Mouse (Mus musculus) right cerebral cortex, postnatal 10 days (tissue): ENCODE measurements around the gene Acer3.

ENCODE experiments used
- DNase-seq, 2 experiments: peaks; one replicate each; pipeline ENCODE4 v3.0.0; 2021; ENCODE audit warnings: low spot score in 2 of 2

Gene Acer3

DNA sequence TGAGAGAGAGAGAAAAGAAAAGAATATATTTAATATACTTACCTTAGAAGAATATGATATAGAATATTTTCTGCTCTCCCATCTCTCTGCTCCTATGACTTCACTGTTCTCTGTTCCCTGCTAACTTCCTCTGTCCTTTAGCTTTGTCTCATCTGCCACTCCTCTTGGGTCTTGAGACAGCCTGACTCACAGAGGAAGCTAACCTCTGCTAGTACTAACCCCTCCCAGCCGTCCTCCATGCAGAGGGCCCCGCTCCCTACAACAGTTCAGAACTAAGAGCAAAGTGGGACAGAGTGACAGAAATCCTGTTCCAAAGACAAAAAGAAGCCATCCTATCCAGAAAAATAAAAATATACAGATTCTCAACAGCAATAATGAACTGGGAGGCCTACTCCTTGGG is at the start of gene Acer3:
Gene Acer3, minus strand, starts transcription at position 126 of the 400 bp plus-strand sequence.
- no peak for DNase-seq

DNA sequence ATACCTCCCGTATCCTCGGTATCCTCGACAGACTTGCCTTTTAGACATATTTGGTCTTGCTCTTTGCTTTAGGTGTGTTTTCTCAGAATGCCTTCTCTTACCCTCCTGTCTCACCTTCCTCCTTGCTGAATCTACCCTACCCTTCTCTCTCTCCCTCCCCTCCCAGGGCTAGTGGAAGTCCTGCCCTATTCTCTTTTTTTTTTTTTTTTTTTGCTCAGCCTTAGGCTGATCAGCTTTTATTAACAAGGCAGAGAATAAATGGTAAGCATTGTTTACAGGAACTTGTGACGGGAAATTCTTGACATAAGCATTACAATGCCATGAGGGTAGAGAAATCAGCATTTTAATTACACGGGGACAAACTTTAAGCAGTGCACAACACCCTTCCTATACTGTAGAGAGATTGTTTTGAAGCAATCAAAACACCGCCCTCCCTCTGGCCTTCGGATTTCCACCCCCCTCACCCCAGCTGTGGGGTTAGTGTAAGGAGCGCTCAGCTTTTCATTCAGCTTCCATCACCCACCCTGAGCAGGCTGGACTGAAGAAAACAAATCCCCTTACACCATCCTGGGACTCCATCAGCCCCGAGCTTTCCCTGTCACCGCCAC is 48.9 kb upstream of the Acer3 start:
- DNase-seq, result no peak

DNA sequence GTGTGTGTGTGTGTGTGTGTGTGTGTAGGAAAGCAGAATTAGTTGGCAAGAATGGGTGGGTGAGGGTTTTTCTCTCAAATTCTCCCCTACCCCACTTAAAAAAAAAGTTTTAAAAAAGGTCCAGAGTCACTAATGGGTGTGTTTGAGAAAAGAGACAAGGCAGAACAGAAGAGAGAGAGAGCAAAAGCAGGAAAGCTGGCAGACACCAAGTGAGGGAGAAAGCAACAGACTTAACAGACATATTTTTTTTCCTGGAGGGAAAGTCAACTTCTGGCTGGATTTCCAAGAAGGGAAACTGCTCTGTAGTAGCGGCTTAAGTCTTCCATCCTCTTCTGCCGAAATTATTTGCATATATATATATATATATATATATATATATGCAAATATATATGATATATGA is 40.7 kb upstream of the Acer3 start:
- no peak for DNase-seq

DNA sequence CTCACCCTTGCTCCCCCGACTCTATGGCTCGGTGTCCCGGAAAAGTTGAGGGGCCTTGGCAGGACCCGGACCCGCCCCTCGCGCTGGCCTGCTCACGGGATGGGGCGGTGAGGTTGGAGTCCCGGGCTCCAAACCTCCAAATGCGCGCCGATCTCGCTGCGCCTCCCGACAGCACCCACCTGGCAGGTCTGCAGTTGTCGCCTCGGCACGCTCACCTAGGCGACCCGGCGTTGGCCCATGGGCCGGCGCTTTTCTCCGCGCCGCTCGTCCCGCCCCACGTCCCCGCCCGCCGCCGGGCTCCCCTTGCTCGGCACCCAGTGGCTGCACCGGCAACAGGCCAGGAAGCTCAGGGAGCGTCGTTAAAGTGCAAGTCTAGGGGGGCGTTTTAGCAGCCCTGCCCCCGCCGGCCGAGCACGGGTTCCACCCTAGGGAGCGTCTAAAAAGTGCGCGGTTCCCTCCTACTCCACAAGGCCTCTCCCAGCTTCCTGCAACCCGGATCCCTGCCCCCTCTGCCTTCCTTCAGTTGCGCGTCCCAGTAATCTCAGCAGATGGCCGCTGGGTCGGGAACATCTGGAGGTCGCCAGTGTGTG is 40.1 kb upstream of the Acer3 start, which contains the start of gene Tsku:
Gene Tsku, minus strand, starts transcription at position 266 of the 590 bp plus-strand sequence.
- peak; percentile 92 for DNase-seq

DNA sequence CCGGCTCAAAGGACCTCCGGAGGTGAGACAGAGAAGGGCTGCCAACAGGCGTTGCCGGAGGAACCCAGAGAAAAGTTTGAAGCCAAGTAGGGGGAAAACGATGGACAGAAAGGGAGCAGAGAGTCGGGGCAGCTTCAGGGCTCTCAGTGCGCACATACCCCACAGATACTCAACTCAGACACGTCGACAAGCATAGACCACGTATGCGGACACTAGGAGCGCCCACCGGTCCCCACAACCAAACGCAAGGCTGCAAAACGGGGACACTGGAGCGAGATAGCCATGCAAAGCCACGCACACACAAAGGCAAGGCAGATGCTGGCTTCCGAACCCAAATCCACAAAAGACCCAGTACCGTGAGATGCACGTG is 39.6 kb upstream of the Acer3 start:
- DNase-seq, result no peak

DNA sequence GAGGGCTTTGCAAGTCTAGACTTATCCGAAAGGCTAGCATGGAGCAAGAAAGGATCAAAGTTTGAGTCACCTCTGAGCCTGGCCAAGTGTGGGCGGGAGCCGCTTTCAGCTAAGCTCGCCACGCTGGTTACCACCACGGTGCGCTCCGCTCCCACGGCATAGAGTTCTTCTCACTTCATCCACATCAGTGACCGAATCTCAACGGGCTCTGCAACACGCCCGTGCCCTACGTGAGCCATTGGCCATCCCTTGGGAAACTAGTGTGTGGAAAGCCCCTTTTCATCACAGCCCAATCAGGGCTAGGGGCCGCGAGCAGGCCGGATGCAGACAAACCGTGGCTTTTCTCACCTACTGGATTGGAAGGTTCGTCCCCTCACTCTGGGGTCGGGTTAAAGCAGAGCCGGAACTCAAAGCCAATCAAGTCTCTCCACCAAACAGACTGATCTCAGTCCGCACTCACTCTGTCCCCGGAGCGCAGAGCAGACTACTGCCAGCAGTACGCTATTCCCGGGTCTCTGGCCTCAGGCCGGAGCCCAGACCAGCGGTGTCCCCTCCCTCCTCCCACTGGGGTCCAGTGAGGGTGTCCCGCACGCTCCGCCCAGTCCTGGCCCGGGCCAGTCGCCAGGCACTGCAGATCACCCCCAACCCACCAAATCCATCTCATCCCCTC is 39.1 kb upstream of the Acer3 start:
- peak; percentile 45 to 51 for DNase-seq

DNA sequence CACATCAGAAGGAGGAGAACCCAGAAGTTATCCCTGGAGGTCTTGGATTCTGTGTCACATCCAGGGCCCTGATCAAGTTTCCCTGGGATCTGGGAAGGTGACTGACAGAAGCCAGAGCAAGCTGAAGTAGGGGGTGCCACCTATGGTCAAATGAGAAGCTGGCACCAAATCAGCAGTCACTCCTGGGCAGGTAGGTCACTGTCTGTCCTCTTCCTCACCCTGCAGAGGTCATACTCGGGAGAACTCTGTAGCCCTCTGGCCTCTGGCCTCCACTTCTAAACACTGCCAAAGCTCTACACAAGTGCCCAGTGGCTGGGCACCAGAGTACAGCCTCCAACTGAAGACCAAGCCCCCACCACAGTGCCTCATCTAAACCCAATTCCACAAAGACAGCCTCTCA is 37.0 kb upstream of the Acer3 start:
- no peak for DNase-seq

DNA sequence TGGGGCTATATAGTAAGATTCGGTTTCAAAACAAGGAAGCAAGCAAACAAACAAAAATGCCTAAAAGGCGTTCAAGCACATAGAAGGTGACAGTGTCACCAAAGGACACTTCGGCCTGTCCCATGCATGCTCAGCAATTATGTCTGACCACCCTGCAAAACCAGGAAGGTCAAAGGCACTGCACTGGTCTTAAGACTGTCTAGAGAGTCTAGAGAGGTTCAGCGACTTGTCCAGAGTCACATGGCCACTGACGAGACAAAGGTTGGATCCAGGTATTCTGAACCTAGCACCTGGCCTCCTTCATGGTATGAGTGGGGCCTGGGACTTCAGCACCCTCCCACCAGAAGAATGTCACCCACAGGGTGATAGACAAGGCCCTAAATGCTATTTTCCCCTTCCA is 36.3 kb upstream of the Acer3 start:
- no peak for DNase-seq

DNA sequence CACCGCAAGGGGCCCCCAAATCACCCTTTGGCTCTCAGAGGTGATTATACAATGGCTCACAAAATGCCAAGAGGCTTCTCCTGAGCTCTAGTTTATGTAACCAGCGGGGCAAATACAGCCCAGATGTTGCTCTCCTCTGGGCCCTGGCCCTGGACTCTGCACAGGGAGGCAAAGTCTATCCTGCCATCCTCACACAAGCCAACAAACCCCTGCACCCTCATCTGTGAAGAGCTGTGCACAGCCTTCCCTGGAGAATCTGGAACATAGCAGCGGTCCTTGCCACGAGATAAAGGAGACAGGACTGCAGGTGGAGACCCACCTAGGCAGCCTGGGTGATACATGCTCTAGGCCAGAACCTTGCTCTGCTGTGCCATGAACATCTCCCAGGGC is 33.9 kb upstream of the Acer3 start:
- DNase-seq, result no peak

DNA sequence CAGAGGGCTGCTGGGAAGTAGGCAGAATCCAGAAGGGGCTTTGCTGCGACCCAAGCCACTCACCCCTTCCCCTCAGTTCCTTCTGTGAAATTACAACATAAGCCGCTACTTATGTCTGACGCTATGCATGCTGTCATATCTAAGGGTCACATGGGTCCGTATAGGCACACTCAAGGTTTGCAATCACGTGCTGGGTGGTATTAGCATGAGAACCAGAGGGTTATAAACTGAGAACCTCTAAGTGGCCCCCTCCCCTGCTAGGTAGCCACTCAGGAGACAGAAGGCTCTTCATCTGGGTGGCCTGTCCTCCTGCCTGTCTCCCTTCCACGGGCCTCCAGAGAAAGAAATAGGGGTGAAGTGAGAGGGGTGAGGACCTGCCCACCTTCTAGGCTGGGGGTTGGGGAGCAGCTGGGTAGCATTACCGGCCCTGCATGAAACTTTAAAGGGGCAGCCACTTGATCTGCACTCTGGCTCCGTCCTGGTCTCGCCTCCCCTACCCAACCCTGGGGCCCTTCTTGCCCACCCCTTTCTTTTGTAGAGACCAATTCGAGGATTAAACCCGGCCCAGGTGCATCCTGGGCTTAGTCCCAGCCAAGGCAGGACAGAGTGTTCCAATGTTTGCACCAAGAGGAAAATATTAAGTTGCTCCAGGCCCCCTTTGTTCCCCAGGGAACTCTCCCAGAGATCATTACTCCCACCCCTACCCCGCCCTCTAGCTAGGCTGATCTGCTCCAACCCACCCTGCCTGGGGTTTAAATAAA is 33.3 kb upstream of the Acer3 start:
- no peak for DNase-seq

DNA sequence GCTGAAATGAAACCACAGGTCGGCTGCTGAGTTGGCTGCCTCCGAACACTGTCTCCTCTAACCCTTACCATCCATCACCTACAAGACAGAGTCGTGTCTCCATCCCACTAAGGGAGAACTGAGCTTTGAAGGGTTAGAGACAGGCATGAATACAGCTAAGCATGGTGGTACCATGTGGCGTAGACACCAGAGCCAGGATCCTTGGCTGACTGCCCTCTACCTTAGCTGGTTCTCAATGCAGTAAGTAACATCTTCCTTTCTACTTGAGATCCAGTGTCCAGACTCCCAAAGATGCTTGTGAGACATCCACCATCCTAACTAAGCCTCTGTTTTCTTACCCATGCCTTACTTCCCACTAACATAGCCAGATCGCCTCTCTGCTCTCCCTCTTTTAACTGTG is 32.6 kb upstream of the Acer3 start:
- DNase-seq, result no peak

DNA sequence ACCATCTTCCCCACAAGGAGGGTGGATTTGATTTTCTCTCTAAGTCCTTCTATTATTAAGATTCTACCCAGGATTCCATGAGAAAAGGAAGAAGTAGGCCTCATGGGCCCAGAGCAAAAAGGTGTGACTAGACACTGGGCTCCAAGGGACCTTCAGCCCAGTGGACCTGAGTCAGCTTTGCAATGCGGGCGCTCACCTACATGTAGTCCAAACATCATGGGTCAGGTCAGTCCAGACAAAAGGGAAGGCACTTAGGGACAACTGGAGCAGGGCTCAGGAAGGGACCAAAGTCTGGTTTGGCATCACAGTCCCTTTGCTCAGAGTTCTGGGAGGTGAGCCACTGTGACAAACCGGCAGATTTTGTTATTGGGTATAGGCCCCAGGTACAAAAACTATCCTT is 30.5 kb upstream of the Acer3 start:
- no peak for DNase-seq

DNA sequence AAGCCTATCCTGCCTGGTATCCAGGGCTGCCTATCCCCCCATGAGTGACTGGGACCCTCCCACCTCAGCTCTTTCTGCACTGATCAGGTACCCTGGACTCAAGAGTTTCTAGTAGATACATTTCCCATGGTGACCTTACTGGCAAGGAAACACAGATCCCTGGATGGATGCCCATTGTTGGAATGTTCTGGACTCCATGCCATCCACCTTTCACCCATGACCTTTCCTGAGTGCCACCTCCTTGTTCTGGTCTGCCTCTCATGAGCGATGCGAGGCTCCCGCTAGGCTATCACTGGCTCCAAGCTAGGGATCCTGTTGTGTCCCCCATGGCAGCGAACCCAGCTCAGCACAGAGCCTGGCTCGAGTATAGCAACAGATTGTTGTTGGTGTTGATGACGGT is 28.8 kb upstream of the Acer3 start:
- DNase-seq, result no peak

DNA sequence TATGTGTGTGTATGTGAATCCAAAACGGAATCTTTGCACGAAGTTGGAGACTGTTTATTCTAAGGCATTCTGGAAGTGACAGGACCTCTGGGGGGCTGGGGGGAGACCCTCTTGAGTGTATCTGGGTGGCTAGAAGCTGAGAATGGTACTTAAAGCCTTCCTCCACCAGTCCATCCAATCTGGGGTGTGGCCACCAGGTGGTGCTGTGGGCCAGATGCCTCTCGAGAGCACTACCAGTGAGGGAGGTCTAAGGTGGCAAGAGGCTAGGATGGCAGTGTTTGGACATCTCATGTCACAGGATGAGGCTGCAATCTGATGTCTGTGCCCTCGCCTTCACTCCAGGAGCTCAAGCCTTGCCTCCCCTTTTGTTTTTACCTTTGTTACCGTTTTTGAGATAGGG is 28.1 kb upstream of the Acer3 start:
- DNase-seq, result peak; percentile 66 to 83

DNA sequence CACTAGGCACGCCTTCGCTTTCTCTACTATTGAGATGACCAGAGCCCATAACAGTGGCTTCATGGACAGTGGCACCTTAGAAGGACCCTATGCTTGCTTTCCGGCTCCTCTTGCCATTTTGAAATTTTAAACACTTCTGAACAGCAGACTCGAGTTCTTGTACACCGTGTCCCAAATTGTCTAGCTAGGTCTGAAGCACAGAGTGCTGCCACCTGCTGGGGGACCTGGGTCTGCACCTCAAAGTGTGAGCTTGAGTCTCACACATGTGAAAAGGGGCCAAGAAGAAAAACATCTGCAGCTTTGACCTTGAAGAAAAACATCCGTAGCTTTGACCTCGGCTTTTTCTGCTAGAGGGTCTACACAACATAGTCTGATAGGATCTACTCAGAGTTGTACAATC is 27.0 kb upstream of the Acer3 start:
- DNase-seq, result peak; percentile 62 to 73

DNA sequence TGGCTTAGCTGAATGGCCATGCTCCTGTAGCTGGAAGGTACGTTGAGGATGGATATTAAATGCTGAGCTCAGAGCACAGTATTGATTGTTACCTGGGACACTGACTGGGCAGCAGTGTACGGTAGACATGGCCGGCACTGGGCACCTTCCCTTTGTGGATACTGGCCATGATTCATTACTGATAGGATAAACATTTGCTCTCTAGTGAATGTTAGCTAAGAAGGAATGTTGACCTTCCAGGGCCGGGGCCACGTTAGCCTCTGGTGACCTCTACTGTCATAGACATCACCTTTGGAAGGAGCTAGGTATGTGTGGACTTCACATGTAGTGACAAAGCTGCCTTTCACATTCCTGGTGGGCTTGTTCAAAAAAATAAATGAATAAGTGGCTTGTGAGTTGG is 26.5 kb upstream of the Acer3 start:
- no peak for DNase-seq

DNA sequence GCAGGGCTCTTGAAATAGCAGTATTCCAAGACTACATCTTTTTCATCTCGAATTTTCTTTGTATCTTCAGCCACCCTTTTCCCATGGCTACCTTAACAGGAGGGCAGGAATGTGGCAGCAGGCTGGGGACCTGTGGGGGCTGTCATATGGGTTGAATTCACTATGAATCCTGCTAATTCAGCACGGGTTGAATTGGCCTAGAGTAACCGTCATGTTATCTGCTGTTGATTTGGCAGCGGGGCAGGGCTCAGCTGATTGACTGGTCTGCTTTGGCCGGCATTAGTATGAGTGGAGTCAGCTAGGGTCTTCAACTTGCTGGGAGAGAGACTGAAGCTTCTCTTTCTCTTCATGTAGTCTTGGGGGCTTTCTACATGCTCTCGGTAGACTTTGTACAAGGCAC is 24.0 kb upstream of the Acer3 start:
- no peak for DNase-seq

DNA sequence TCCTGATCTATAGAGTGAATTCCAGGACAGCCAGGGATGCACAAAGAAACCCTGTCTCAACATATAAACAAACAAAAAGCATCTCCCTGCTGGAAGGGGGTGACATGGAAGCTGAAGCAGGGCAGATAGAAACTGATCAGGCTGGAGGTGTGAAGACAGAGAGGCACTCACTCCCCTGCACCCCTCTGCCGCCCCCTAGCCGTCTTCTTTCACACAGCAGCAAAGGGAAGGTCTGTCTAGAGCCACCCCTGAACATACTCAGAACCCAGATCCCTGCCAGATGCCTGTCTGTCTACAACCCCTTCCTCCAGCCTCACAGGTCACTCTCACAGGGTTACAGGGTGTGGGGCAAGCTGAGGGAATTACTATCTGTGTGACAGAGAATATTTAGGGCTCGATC is 23.4 kb upstream of the Acer3 start:
- DNase-seq, result peak in 1 of 2 experiments; percentile 49

DNA sequence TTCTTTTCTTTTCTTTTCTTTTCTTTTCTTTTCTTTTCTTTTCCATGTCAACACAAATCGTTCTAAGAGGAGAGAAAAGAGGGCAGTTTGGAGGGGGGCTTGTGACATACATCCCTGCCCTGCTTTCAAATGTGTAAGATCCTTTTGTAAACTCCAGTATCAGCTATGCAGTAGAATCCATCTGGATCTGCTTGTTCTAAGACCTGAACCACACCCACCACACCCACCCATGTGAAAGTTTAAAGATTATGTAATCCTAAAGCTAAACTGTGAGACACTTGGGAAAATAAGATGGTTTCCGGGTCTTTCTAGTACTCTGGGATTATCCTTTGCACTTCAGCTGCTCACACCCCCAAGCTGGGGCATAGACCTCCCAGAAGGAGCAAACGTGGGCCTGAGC is 21.2 kb upstream of the Acer3 start:
- DNase-seq, result no peak

DNA sequence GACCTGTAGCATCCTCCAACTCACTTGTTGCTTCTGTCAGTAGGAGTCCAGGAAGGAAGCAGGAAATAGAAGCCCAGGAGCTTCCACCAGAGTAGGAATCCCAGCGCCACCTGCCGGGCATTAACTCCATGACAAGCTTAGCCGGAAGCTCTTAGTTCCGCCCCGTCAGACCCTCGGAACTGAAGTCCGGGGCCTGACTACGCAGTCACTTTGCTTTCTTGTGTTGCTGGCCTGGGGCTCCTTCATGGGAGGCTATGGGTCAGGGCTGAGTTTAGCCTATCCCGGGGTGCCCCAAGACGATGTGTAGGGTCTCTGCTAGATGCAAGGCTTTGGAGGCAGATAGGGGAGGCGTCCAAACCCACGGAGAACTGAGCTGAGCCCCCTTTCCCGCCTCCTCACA is 20.5 kb upstream of the Acer3 start:
- peak; percentile 81 to 89 for DNase-seq

DNA sequence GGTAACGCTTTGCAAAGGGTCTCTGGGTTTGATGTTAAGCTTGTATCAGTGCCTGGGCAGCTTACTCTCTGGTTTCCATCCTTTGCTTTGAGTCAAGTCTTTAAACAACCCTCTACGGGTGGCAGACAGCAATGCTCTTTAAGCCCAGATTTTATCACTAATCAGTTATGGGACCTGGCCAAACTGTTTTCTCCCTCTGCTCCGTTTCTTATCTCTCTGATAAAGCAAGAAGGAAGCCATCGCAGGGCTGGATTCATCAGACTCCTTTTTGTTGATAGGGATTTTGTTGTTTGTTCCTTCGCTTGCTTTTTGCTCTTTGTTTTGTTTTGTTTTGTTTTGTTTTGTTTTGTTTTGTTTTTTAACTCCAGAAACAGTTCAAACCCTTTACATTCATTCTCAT is 19.3 kb upstream of the Acer3 start:
- DNase-seq, result no peak

DNA sequence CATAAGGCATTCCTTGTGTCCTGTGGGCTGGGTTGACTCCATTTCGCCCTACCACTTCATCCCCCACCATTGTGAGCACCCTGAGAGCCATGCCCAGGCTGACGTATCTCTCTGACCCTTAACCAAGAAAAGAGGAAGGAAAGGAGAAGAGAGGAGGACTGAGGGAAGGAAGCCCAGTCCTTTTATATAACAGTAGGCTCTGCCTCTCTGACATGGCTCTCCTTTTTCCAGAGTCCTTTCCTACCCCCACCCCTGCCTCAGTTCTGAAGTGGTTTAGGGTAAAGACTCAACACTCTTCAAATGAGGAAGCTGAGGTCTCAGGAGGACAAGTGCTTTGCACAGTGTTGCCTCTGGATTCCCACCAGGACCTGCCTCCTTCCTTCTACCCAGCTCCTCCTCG is 13.0 kb upstream of the Acer3 start:
- no peak for DNase-seq

DNA sequence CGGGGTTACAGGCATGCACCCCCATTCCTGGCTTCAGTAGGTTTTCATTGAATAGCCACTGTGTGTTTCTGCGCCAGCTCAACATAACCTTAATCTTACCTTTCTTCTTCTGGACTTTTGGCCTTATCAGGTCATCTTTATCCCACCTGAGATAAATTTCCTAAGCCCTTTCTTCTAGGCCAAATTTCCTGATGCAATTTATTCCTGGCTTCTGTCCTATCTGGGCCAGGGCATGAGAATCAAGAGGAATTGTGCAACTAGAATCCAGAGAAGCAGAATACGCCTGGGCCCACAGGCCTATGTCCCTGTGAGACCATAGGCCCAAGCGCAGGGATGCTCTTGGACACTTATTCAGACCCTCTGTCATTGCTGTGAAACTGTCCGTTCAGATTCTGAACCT is 12.5 kb upstream of the Acer3 start:
- DNase-seq, result no peak
